Mouse (Mus musculus) hindbrain, embryonic 16.5 days (tissue): ENCODE results near the gene Rpl23. TPM values are rescaled to one million over a fixed set of nuclear protein-coding genes. Genes with fewer than 3 reads are reported as not detected.

Source experiments
- ATAC-seq: fragments of 200-750 bp; cut with Nextera tagmentation; 2 replicates; pipeline ENCODE4 v1.8.0; 2017; ENCODE audit warnings: moderate TSS enrichment, moderate library complexity
- H3K27ac ChIP-seq: fragments of 300-500 bp; sonication (generic); 2 replicates; pipeline ENCODE4 v1.5.1; 2014; ENCODE audit warnings: low read depth, mild to moderate bottlenecking, control low read depth, low read length, moderate library complexity
- H3K27me3 ChIP-seq: fragments of 300-500 bp; sonication (generic); replicated peaks from 2 replicates; pipeline ENCODE4 v1.6.1; 2014; ENCODE audit warnings: low read length; ENCODE audit not compliant: control insufficient read depth, insufficient read depth
- H3K36me3 ChIP-seq: fragments of 300-500 bp; sonication (generic); 2 replicates; pipeline ENCODE4 v1.6.1; 2014; ENCODE audit warnings: mild to moderate bottlenecking, low read length, moderate library complexity, mixed read lengths; ENCODE audit not compliant: control insufficient read depth, insufficient read depth
- H3K4me1 ChIP-seq: fragments of 300-500 bp; sonication (generic); 2 replicates; pipeline ENCODE4 v1.6.1; 2014; ENCODE audit warnings: low read depth, low read length; ENCODE audit not compliant: control insufficient read depth, insufficient read depth
- H3K4me2 ChIP-seq: fragments of 300-500 bp; sonication (generic); 2 replicates; pipeline ENCODE4 v1.6.1; 2014; ENCODE audit warnings: mild to moderate bottlenecking, low read length, control low read depth, moderate library complexity
- H3K4me3 ChIP-seq: fragments of 300-500 bp; sonication (generic); 2 replicates; pipeline ENCODE4 v1.5.1; 2014; ENCODE audit warnings: mild to moderate bottlenecking, low read length, control low read depth, moderate library complexity
- H3K9ac ChIP-seq: fragments of 300-500 bp; sonication (generic); 2 replicates; pipeline ENCODE4 v1.6.1; 2014; ENCODE audit warnings: low read depth, mild to moderate bottlenecking, control low read depth, low read length, moderate library complexity
- H3K9me3 ChIP-seq: fragments of 300-500 bp; sonication (generic); 2 replicates; pipeline ENCODE4 v1.6.1; 2014; ENCODE audit warnings: mild to moderate bottlenecking, low read length, moderate library complexity; ENCODE audit not compliant: control insufficient read depth
- WGBS: fragments of 180-500 bp; shearing (Covaris S2); extraction: QIAGEN DNeasy Blood & Tissue Kit; methylation state at CpG from one replicate; pipeline ENCODE4 v1.1.7; 2014; 5-methylcytosine and 5-hydroxymethylcytosine counted together
- polyA plus RNA-seq: library from polyadenylated mRNA; unstranded; fragments of >200 nt; fragmentation: Nextera tagmentation; extraction: Ambion mirVana; gene quantifications from 2 replicates; pipeline ENCODE4 v1.2.1, GENCODE M21; 2015

Rpl23 gene
- polyA plus RNA-seq, 1 experiment from 2014 or later: 252 TPM

DNA sequence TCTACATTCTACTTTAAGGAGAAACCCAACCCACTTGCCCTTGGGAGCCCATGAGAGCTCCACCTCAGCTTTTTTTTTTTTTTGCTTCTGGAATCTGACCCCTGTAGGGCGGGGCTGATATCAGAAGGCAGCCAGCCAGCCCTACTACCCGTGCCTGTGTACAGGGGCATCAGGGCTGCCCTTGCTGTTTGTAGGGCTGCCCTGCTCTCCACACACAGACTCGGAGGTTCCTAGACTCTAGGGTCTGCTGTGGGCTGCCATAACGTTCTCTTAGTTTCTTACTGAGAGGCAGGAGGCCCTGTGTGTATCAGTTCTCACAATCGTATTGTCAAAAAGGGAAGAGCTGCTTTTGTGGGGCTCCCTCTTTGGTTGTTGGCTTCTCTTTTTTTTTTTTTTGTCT, 35.1 kb upstream of the Rpl23 start:
- Histone ChIP-seq H3K9me3 (no peaks in the 10 kb centered on the region), H3K4me1 (peaks cover 41% of the 10 kb centered on the region), H3K27ac (no peak overlapping the region), H3K4me3 (no peak overlapping the region), H3K9ac (no peak overlapping the region), H3K4me2 (no peak overlapping the region), H3K27me3 (no peaks in the 10 kb centered on the region), H3K36me3 (peaks cover 13% of the 10 kb centered on the region)
- WGBS: 51% methylated on average over 5 of the region's 5 CpGs
- ATAC-seq: no peak

- WGBS: 62% methylated on average over 9 of the region's 9 CpGs
- Histone ChIP-seq H3K27ac (no peak overlapping the region), H3K4me1 (peaks cover 45% of the 10 kb centered on the region), H3K9ac (no peak overlapping the region), H3K27me3 (no peaks in the 10 kb centered on the region), H3K9me3 (no peaks in the 10 kb centered on the region), H3K4me2 (no peak overlapping the region), H3K4me3 (no peak overlapping the region), H3K36me3 (peaks cover 13% of the 10 kb centered on the region)
- ATAC-seq: no peak
Observed at GRCm38 (mm10) chr11:97816916-97817315, 34.7 kb upstream of the Rpl23 start.

- Histone ChIP-seq H3K4me1 (peaks cover 50% of the 10 kb centered on the region), H3K9me3 (no peaks in the 10 kb centered on the region), H3K4me2 (no peak overlapping the region), H3K4me3 (no peak overlapping the region), H3K9ac (no peak overlapping the region), H3K27me3 (no peaks in the 10 kb centered on the region), H3K27ac (no peak overlapping the region), H3K36me3 (peaks cover 13% of the 10 kb centered on the region)
- WGBS: 71% methylated on average over 5 of the region's 5 CpGs
- no peak for ATAC-seq
Observed at GRCm38 (mm10) chr11:97816176-97816575, 33.9 kb upstream of the Rpl23 start.

DNA sequence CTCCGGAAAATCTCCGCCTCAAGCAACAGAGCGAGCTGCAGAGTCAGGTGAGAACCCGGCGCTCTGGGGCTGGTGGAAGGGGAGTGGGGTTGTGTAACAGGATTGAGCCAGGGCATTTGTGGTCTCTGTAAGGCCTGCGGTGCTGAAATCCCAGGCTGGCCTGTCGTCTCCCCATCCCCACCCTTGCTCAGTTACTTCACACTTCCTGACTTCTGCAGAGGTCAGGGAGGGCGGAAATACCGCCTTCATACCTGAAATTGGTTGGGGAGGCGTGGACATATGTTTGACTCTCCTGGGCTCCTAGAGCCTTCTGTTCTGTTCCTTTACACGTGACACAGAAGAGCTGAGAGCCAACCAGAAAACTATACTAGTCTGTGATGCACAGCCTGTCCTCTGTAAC, 33.5 kb upstream of the Rpl23 start:
- 81% methylated on average over 11 of the region's 11 CpGs for WGBS
- H3K9me3 ChIP-seq: no peaks in the 10 kb centered on the region
- no peak overlapping the region for H3K4me2 ChIP-seq
- peaks cover 13% of the 10 kb centered on the region for H3K36me3 ChIP-seq
- ATAC-seq: no peak
- no peak overlapping the region for H3K27ac ChIP-seq
- H3K9ac ChIP-seq: no peak overlapping the region
- no peaks in the 10 kb centered on the region for H3K27me3 ChIP-seq
- no peak overlapping the region for H3K4me3 ChIP-seq
- peaks cover 51% of the 10 kb centered on the region for H3K4me1 ChIP-seq

DNA sequence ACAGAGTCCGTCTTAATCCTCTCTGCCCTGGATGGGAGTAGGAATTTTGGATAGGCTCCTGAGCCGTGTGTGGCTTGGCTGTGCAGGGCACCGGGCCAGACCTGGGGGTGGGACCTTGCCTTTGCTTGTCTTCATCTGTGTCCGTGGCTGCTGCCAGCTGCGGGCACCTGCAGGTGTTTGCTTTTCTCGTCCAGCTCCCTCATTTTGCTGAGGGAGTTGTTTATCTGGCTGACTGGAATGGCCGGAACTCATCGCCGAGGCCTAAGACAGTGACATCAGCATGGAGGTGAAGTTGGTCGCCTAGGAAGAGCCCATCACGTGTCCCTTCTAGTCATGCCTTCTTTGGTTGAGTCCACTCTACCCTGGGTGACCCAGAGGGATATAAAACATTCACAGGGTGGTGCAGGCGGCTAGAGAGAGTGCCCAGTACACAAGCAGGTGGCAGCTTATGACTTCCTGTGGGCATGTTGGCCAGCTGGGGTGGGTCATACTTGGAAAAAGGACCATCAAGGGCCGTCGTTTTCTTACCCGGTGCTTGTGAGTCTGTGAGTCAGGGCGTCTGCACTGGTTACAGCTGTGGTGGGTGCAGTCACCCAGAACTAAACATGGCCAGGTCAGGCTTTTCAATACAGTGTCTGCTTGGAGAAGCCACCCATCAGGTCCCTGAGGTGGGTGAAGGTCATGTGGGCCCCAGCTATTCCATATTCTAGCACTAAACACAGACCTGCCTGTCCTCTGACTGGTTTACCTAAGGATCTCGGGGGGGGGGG, 31.7 kb upstream of the Rpl23 start:
- Histone ChIP-seq H3K4me1 (peaks cover 58% of the 10 kb centered on the region), H3K4me3 (no peak overlapping the region), H3K9me3 (no peaks in the 10 kb centered on the region), H3K27ac (peak overlapping the region; percentile 37; the same call in 1 of the 2 replicates), H3K4me2 (no peak overlapping the region), H3K9ac (peak overlapping the region; percentile 3; the same call in 1 of the 2 replicates), H3K27me3 (no peaks in the 10 kb centered on the region), H3K36me3 (peaks cover 13% of the 10 kb centered on the region)
- WGBS: 73% methylated on average over 17 of the region's 17 CpGs
- no peak for ATAC-seq

- peak; percentile 32; the same call in 1 of the 2 replicates for ATAC-seq
- Histone ChIP-seq H3K9me3 (no peaks in the 10 kb centered on the region), H3K27ac (peak overlapping the region; percentile 86), H3K4me3 (no peak overlapping the region), H3K4me2 (peak overlapping the region; percentile 49), H3K27me3 (no peaks in the 10 kb centered on the region), H3K36me3 (peaks cover 16% of the 10 kb centered on the region), H3K4me1 (peaks cover 59% of the 10 kb centered on the region), H3K9ac (peak overlapping the region; percentile 54)
- WGBS: 22% methylated on average over 7 of the region's 7 CpGs
Observed at GRCm38 (mm10) chr11:97813085-97813484, 30.8 kb upstream of the Rpl23 start.

- H3K27me3 ChIP-seq: no peaks in the 10 kb centered on the region
- H3K4me2 ChIP-seq: peak overlapping the region; percentile 49
- H3K9me3 ChIP-seq: no peaks in the 10 kb centered on the region
- peak overlapping the region; percentile 54 for H3K9ac ChIP-seq
- H3K4me1 ChIP-seq: peaks cover 62% of the 10 kb centered on the region
- peak overlapping the region; percentile 86 for H3K27ac ChIP-seq
- ATAC-seq: peak; percentile 89
- H3K4me3 ChIP-seq: peak overlapping the region; percentile 1; the same call in 1 of the 2 replicates
- 13% methylated on average over 3 of the region's 3 CpGs for WGBS
- peaks cover 19% of the 10 kb centered on the region for H3K36me3 ChIP-seq
Observed at GRCm38 (mm10) chr11:97812491-97812921, 30.3 kb upstream of the Rpl23 start.

- Histone ChIP-seq H3K4me2 (peak overlapping the region; percentile 49), H3K27ac (peak overlapping the region; percentile 86), H3K36me3 (peaks cover 22% of the 10 kb centered on the region), H3K4me1 (peaks cover 62% of the 10 kb centered on the region), H3K27me3 (no peaks in the 10 kb centered on the region), H3K9me3 (no peaks in the 10 kb centered on the region), H3K9ac (peak overlapping the region; percentile 54), H3K4me3 (no peak overlapping the region)
- ATAC-seq: peak; percentile 17
- 20% methylated on average over 13 of the region's 13 CpGs for WGBS
Observed at GRCm38 (mm10) chr11:97811569-97812362, 29.5 kb upstream of the Rpl23 start.

DNA sequence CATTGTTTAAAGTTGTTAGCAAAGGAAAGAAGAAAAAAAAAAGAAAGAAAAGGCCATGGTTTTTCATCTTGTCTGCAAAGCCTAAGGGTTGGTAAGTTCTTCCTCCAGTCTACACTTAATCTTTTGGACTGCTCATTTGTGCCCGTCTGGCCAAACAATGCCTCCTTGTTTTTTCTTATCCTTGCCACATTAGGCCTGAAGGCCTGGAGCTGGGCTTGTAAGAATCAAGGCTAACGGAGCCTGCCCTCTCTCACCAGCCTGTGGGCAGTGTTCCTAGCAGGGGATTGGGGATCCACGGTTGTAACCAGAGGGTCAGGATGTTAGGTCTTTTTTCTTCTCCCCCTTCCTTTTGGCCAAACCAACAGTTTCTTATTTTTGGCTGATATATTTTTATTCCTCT, 28.7 kb upstream of the Rpl23 start:
- peaks cover 22% of the 10 kb centered on the region for H3K36me3 ChIP-seq
- no peak for ATAC-seq
- H3K4me2 ChIP-seq: no peak overlapping the region
- H3K9ac ChIP-seq: no peak overlapping the region; the same call in 1 of the 2 replicates
- H3K27me3 ChIP-seq: no peaks in the 10 kb centered on the region
- H3K27ac ChIP-seq: no peak overlapping the region; the same call in 1 of the 2 replicates
- H3K4me1 ChIP-seq: peaks cover 70% of the 10 kb centered on the region
- no peaks in the 10 kb centered on the region for H3K9me3 ChIP-seq
- 16% methylated on average over 3 of the region's 3 CpGs for WGBS
- no peak overlapping the region for H3K4me3 ChIP-seq
